Mouse (Mus musculus): ENCODE measurements around the gene Agrp.

GRCm38 (mm10) chr8:105545249-105545648, 91.9 kb downstream of the Agrp start:
- TF ChIP-seq GATA1 (IDR thresholded peaks at IDR 0.05; ENCODE audit: borderline replicate concordance, low read length) (no peak), POLR2AphosphoS5 (IDR thresholded peaks at IDR 0.05; ENCODE audit: insufficient replicate concordance, low read depth, low read length) (no peak), TAL1 (conservative IDR thresholded peaks at IDR 0.05; ENCODE audit: low read depth, low read length) (no peak), CTCF (IDR thresholded peaks at IDR 0.05; ENCODE audit: low read depth, low read length) (no peak), GATA2 (IDR thresholded peaks at IDR 0.05; ENCODE audit: borderline replicate concordance, low read depth, low read length) (no peak)
